Mouse (Mus musculus) myocyte (in vitro differentiated cells): ENCODE measurements around the gene Smim8.

Source experiments
- MAX ChIP-seq: IDR thresholded peaks from one replicate; pipeline ENCODE4 v1.6.1; 2011; ENCODE audit warnings: low read depth, mild to moderate bottlenecking, control low read depth
- POLR2A ChIP-seq: IDR thresholded peaks from one replicate; pipeline ENCODE4 v1.6.1; 2011; ENCODE audit warnings: low read depth, mild to moderate bottlenecking, control low read depth, moderate library complexity; ENCODE audit not compliant: insufficient read length

DNA sequence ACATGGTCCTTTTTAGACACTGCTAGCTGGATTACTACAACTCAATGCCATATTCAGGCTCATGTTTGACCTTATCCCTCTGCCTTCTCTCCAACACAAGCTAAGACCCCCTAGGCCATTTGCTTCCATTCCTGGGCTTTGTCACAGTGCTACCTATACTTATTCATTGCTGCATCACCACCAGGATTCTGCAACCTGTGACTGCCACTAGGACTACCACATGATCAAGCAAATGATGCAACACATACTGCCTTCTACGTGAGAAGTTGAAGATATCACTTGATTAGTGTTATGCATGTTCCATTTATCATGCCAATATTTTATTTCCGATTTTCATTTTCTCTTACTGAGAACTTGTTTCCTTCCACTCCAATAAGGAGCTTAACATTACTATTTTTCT lies 19.8 kb upstream of the Smim8 start:
- TF ChIP-seq POLR2A = no peak
- no peak for TF ChIP-seq MAX
